Mouse (Mus musculus) hindlimb bud, embryonic 11.5 days (tissue): ENCODE results near the gene Gpatch2.

Experiments
- DNase-seq: peaks from one replicate; pipeline ENCODE4 v3.0.0-alpha.2; 2012; ENCODE audit warnings: low read depth, low spot score; ENCODE audit errors: extremely low spot score

The Gpatch2 gene

DNA sequence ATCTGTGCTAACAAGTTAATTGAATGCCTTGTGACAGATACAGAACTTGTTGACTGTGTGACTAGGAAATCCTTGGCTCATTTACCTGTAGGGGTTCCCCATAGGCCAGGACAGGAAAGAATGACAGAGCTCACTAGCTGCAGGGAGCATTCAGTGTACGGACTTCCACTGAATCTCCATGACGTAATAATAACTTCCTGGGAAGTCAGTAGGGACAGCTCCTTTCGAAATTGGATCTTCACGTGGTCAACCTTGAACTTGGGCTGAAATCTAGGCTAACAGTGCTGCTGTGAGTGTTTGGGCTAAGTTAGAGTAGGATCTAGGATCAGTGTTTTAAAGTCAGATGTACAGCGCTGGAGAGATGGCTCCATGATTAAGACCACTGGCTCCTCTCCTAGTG, 29.4 kb downstream of the Gpatch2 start:
- no peak for DNase-seq

DNA sequence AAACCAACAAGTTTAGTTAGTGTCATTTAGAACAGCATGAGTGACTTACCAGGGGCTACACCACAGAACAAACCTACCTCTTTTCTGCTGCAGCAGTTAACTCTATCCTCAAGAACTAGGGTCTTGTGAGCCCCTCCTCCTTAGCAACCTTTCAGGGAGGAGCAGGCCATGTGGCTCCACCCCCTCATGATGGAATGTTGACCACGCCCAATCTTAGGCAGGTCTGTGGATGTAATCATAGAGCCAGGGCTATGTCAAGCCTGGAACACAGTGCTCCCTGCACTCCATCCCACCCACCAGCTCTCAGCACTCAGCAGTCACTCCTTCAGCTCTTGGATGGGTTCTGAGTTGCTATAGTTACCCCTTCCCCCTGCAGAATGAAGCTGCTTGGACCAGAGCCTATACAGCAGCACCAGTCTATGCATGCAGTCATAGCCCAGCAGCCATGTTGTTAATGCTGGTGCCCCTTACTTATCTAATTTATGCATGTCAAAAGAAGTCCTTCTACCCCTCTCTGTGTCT, 35.5 kb downstream of the Gpatch2 start:
- no peak for DNase-seq

DNA sequence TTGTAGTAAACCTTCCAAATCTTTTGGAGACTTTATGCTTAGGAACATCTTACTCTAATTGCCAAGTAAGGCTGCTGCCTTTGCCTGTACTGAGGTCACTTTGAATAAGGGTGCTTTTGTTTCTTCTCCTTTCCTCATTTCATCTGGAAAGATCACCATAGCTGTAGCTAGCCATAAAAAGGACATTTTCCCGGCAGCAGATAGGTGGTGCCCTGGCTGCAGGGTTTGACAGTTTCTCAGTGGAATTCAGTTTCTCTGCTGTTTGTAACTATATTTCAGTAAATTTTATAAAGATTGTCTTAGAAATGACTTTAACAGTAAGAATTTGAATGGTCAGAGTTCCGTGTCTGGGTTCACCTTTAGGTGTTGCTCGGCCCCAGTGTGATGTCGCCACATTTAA, 43.4 kb downstream of the Gpatch2 start:
- no peak for DNase-seq

DNA sequence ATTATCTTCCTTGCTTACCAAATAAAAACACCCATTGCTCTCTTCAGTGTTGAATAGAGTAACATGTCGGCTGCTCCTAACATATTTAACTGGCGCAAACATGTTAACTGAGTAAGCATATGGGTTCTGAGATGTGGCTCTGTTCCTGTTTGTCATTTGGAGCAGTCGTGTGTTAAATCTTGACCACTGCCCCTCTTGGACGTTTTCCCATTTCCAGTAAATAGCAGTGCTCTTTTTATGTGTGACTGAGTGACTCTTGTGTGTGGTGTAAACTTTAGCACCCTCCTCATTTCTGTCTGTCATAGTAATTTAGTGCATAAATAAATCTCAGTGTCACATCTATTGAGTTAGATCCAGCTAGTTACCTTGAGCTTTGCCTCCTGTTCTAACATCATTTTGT, 52.3 kb downstream of the Gpatch2 start:
- DNase-seq = no peak

DNA sequence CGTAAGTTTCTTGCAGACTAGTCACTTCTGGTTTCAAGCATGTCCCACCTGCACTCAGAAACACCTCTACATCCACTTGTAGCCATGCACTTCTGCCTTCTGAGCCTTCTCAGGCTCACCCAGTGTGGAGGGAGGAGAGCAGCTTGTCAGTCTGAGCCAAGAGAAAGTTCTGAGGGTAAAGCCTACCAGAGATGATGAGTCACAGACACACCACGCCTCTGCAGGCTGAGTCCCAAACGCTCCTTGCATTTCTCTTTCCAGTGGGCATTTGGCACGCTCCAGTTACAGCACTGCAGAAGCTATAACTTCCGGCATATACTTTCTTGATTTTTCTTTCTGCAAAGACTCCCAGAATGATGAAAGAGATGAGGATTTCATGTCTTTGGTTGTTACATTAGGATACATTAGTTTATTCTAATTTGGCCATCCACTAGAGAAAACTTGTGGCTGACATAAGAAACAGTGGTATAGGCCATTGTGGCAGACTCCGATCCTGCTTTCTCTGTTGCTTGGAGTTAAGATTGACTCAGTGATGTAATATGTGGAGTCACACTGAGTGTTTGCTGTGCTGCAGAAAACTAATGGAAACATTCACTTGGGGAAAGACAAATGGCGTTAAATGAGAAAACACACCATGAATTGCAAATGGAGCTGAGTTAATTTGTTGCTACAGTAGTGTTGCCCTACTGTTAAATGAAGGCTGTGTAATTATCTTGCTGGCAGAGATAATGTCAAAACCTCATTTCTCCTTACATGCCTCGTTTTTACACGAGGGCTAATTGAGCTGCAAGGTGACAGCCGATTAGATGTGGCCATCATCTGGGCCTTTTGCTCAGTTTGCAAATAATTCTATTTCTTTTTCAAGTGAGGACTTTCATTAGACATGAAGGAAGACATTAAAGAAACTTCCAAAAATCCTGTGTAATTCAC, 55.3 kb downstream of the Gpatch2 start:
- DNase-seq = no peak

DNA sequence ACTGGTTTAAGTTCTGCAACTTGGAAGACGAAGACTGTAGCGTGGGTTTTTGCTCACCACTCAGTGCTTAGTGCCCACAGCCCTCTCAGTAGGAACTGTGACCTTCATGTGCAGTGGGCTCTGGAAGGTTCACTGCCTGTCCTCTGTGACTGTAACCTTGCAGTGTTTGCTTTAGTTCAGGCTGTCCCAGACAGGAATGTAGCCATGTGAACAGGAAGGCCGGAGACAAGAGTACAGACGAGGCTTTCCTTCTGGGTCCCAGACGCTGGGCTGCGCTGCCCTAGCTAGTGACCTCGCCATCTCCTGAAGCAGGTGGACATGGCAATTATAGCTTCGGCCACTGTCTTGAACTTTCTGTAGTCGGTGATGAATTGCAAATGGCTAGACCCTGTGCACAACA, 62.0 kb downstream of the Gpatch2 start:
- DNase-seq = no peak

DNA sequence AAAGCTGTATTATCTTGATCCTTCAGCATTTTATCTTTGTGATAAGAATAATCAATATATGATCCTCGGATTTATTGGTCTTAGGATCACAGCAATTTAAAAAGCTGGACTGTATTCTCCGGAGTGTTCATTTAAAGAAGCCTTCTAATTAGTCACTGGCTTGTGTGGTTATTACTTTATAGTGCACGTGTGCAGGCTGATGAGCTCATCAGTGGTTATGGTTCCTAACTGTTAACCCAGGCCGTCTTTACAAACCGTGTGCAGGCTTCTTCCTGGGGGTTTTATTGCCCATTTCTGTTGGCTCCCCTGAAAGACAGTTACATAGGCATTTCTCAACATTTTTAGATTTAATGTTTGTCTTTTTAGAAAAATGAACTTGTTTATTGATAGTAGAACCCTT, 63.2 kb downstream of the Gpatch2 start:
- no peak for DNase-seq

DNA sequence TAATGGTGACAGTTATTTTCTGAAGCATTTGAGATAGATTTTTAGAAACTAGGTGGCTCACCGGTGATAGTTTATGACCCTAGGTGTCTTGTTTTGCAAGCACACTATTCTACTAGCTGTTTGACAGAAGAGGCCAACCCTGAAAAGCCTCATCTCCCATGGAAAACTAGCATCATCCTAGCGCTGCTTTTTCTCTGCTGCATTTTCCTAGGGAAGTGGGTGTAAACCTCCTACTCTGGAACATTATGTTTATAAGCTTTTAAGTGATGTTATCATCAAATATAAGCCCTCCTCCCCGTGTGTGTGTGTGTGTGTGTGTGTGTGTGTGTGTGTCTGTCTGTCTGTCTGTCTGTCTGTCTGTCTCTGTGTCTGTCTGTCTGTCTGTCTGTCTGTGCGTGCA, 64.5 kb downstream of the Gpatch2 start:
- no peak for DNase-seq

DNA sequence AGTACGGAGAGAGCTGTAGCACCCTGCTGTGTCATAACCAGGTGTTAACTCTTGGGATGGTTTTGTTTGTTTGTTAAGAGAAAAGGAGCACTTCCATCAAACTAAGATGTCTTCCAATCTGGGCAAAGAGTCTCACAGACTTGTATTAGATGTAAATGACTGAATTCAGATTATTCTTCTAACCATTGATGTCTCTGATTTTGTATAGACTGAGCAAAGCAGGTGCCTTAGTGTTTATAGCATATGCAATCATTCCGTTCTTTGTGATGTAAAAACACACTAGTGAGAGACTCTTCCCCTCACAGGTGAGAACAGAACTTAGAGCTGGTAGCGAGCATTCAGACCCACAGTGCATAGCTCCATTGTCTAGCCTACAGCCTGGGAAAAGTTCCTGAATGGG, 67.0 kb downstream of the Gpatch2 start:
- no peak for DNase-seq

DNA sequence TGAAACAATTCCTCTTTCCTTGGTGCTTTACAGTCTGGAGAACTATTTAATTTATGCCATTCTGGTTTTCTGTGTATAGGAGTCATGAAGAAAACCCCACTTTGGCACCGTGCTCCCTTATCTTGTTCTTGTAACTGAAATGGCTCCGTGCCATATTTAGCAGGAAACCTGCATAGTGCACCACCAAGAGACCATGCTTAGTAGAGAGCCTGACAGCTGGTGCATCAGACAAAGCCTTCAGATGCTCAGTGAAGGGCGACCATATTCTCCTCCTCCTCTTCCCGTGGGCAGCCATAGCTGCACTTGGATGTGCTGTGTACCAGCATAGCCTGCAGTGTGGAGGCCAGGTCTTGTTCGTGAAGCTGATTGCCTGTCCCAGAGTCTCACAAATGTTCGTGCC, 67.5 kb downstream of the Gpatch2 start:
- no peak for DNase-seq

DNA sequence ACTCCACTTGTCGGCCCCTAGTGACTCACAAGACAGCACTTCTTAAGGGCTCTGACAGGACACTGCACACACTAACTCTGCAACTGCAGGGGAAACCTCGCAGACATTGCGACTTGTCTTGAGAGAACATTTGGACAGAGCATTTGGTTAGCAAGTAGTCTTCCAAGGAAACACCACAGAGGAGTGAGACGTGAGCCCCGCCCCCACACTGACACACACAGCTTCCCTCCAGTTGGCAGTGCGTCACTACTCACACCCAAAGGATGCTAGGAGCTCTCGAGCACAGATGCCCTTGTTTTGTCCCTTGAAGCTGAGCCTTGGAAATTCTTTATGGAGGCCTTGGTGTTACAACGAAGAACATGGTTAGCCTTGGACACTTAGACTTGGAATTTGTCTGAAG, 70.4 kb downstream of the Gpatch2 start:
- DNase-seq = no peak

DNA sequence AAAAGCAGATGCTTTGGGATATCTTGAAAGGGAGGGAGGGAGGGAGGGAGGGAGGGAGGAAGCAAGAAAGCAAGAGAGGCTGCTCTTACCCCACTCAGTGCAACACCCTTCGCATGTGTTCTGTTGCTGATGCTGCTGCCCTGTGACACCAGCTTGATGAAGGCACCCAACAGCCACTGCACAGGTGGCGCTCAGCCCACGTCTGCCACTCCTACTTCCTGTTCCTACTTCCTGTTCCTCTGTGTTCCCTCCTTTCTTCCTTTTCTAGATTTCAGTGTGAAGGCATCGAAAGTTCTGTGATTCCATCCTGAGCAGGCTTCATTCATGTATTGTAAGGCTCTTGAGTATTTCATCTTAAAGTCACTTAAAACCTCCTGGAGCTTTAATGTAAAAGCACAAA, 71.1 kb downstream of the Gpatch2 start:
- DNase-seq = no peak

DNA sequence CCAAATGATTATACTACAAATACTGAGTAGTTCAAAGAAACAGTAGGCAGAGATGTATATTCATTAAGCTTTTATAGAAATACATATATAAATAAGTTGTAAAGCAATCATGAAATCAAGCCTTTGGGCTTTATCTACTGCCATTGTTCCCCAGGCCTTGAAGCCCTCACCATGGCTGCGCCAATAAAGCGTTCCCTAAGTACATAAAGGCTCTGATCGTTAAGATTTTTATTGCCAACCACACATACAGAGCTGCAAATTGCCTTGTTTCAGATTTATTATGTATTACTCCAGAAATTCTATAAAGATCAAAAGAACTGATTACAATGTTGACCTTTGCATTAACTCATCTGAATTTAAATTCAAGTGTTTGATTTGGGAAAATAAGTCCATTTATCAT, 71.6 kb downstream of the Gpatch2 start:
- DNase-seq = no peak

DNA sequence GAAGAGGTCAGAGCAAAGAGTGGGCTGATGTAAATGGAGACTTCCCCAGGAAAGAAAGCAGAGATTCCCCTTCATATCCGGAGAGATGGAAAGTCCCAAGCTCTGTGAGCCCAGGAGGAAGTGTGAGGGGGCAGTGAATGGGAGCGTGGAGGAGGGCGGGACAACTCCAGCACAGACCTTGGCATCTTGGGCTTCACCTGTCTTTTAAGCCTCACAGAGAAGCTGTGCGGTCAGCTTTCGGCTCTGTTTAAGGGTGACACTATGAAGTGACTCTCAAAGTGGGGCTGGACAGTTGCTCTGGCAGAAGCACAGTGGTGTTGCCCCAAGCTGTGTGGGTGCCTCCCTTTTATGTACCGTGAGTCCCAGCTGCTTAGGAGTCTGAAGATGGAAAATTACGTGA, 74.9 kb downstream of the Gpatch2 start:
- no peak for DNase-seq

DNA sequence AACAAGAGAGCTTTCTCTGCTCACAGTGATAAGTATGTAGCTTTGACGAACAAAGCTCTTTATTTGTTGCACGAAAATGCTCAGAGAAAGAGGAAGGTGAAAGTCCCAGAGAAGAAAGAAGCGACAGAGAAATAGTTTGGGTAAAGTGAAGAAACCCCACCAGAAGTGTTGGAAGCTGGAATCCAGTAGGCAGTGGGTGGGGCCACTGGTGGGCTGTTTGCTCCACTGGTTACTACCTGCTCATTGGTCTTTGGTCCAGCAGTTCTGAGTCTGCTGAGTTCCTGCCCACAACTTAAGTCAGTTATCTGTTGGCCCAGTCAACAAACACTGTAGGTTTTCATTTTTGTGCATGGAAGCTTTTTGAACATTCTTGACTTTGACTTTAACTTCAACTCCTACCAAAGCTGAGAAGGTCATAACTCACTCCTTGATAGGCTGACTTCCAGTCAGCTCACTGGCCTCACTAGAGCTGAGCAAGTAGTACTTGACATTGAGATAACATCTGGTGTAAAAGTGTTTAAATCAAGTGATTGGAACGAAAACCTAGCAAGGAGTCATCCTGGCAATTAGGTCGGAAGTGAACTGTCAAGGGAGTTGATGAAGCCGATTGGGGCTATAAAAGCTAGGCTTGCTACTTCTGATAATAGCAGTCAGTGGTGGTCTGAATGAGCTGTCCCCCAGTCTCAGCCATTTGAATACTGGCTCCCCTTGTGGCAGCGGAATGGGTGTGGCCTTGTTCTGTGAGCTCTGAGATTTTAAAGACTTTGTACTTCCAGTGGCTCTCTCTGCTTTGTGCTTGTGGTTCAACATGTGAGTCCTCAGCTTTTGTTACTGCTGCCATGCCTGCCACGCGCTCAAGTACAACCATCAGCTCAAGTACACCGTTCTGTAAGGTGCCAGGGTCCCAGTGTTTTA, 76.4 kb downstream of the Gpatch2 start:
- DNase-seq = no peak

DNA sequence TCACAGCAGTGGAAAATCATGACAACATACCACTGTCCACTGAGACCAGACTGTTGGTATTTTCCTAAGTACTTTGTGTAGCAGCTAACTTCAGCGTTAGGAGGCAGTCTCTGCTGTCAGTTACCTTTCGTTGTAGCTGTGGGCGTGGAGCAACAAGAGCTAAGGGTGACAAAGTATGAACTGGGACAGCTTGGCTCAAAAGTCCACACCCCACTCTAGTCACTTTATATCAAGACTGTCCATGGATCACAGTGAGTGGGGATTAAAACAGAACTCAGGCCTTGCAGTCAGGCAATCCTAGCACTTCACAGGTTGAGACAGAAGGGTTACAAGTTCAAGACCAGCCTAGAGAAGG, 77.1 kb downstream of the Gpatch2 start:
- DNase-seq = no peak

DNA sequence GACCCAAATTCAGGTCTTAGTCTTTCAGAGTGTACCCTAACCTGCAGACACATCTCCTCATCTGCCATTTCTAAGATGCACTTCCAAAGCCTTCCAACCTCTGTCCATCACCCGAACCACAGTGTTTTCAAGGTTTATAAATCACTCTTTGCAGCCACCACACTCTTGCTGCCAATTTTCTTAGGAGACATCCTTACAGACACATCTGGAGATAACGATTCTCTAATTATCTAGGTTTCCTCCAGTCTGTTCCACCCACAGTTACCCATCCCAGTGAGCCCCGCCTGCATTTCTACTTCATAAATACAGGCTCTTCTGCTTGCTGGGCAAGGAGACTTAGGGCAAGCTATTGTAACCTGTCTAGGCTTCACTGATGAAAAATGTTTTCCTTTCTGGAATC, 77.9 kb downstream of the Gpatch2 start:
- DNase-seq = no peak

DNA sequence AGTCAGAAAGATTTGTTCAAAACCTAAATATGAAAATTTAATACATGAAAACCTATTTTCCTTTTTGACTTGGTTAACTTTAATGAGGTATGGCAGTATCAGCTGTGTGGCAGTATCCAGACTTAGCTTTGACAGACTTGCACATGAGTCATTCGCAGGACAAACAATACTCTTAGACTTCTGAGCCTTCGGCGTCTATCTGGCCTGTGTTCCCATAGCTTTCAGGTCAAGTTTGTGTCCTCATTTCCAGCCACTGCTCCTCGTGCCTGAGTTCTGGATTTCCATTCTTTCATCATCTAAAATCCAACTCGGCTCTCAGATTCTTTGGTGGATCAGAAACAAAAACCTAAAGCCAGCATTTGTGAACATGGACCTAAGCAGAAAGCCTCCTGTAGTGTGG, 79.2 kb downstream of the Gpatch2 start:
- DNase-seq = no peak

DNA sequence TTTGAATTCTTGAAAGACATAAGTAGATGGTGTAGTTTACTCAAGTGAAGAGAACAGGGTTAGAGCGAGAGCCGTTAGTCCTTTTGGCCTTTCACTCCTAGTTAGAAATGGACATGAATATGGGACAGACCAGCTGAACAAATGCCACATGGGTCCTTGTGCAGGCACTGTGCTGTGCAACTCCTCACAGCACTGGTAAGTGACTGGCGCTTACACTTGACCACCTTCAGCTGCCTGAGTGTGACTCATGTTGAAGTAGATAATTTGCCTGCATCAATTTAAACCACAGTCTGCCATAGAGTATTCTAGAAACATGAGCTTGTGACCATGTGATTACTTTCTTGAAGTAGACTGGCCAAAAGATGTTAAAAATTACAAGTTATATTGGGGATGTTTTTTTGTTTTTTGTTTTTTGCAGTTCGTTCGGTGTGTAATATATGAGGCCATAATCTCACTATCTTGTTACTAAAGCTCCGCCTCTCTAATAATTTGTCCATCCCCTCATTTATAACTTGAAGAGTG, 79.8 kb downstream of the Gpatch2 start:
- DNase-seq = no peak

DNA sequence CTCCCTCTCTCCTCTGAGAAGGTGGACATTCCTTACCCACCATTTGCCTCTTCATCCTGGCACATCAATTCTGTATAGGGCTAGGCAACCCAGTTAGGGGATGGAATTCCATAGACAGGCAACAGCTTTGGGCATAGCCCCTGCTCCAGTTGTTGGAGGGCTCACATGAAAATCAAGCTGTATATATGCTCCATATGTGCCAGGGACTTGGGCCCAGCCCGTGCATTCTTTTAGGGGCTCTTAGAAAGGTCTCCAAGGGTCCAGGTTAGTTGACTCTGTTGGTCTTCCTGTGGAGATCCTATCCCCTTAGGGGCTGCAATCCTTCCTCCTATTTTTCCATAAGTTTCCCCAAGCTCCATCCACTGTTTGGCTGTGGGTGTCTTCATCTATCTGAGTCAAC, 80.4 kb downstream of the Gpatch2 start:
- no peak for DNase-seq

DNA sequence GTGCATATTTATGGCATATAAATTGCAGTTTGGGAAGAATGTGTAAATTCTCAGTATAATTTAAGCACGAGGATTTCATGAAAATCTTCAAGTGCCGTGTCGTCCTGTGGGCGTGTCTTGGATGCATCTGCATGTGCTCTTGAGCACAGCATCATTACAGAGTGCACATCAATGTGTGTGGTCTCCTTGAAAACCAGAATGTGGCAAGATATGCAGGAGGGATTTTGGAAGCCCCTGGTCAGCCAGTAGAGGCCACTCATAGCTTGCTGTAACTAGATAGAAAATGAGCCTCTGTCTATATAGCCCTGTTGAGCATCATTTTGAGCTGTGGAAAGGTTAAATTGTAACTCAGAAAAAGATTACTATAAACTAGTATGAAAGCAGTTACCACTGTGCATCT, 83.9 kb downstream of the Gpatch2 start:
- DNase-seq = no peak

DNA sequence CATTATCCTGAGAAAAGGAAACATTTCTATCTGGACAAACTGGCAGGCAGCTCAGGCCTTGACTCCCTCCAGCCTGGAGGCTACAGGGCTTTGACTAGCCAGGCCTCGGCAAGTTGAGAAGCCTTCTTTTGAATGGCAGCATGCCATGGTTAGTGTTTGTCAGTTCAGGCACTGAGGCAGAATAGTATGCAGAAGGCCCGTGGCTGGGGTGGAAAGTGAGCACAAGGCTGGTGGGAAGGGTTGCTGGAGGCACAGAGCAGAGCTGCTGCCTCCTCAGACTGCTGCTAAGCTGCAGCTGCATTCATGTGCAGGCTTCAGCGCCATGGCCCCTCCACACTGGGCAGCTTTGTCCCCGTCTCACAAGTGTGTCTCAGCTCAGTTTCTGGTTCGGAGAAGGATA, 85.3 kb downstream of the Gpatch2 start:
- no peak for DNase-seq
